7 mouse cellular contexts compared by ENCODE assay signal in genomic region chr4:88035361-88035760, GRCm38 (mm10). TPM values are rescaled to one million over a fixed set of nuclear protein-coding genes. Genes with fewer than 3 reads are reported as not detected.
DNase-seq lines count a peak whose midpoint lies in the region; ATAC-seq and TF ChIP-seq lines count a peak whose summit lies in the region.

No protein-coding gene starts in this region.

- H3K9ac ChIP-seq in forebrain, embryonic 14.5 days (ENCODE audit: low read length) = no peak overlapping the region
- H3K9ac ChIP-seq in hindbrain, embryonic 14.5 days = no peak overlapping the region

- H3K4me1 ChIP-seq in forebrain, embryonic 14.5 days (ENCODE audit: control insufficient read depth, insufficient read depth, low read length) = peaks cover 5% of the 10 kb centered on the region; the same call in 1 of the 2 replicates
- peaks cover 10% of the 10 kb centered on the region for H3K4me1 ChIP-seq in hindbrain, embryonic 14.5 days (replicated peaks; ENCODE audit: control insufficient read depth, insufficient read depth, low read length)

- ATAC-seq in forebrain, embryonic 14.5 days = no peak
- no peak for ATAC-seq in hindbrain, embryonic 14.5 days (ENCODE audit: low FRiP score)

- no peak overlapping the region for H3K27ac ChIP-seq in forebrain, embryonic 14.5 days (ENCODE audit: low read depth, low read length)
- H3K27ac ChIP-seq in hindbrain, embryonic 14.5 days = no peak overlapping the region
- H3K27ac ChIP-seq in left cerebral cortex, adult 2 months = no peak overlapping the region

- H3K27me3 ChIP-seq in forebrain, embryonic 14.5 days (replicated peaks; ENCODE audit: control insufficient read depth, insufficient read depth, low read length) = no peaks in the 10 kb centered on the region
- H3K27me3 ChIP-seq in hindbrain, embryonic 14.5 days (ENCODE audit: control insufficient read depth, insufficient read depth, low read length) = peaks cover 15% of the 10 kb centered on the region

- H3K9me3 ChIP-seq in forebrain, embryonic 14.5 days (replicated peaks; ENCODE audit: control insufficient read depth, low read length) = no peaks in the 10 kb centered on the region
- H3K9me3 ChIP-seq in hindbrain, embryonic 14.5 days (ENCODE audit: control insufficient read depth, low read length) = no peaks in the 10 kb centered on the region

- intact Hi-C loops in left cerebral cortex, adult 2 months (cut with DNase I) = loop anchor here (1.0 to 5.0 kb wide), 4 partner anchors 162 to 507 kb away; no protein-coding TSS in a partner anchor

- 0 out of 2 replicates have a peak overlapping the region, but pooled peaks have one; percentile 2 for H3K4me3 ChIP-seq in forebrain, embryonic 14.5 days (ENCODE audit: low read depth, low read length)
- H3K4me3 ChIP-seq in hindbrain, embryonic 14.5 days (replicated peaks; ENCODE audit: low read length) = no peak overlapping the region; the same call in 1 of the 2 replicates
- no peak overlapping the region for H3K4me3 ChIP-seq in left cerebral cortex, adult 2 months

- no peaks in the 10 kb centered on the region for H3K36me3 ChIP-seq in forebrain, embryonic 14.5 days (ENCODE audit: control insufficient read depth, insufficient read depth, low read length)
- no peaks in the 10 kb centered on the region for H3K36me3 ChIP-seq in hindbrain, embryonic 14.5 days (replicated peaks; ENCODE audit: control insufficient read depth, insufficient read depth)

- H3K4me2 ChIP-seq in forebrain, embryonic 14.5 days (ENCODE audit: low read length) = peak overlapping the region; percentile 54
- peak overlapping the region; percentile 86 for H3K4me2 ChIP-seq in hindbrain, embryonic 14.5 days (replicated peaks)

- peak; percentile 60 for DNase-seq in MN1 (ENCODE audit: low spot score)
- DNase-seq in brain, adult 2 months (ENCODE audit: low read depth, low spot score) = peak; percentile 89
- peak; percentile 91 for DNase-seq in forebrain, embryonic 14.5 days (ENCODE audit: low spot score)
- DNase-seq in hindbrain, embryonic 14.5 days (ENCODE audit: low spot score) = peak; percentile 87
- peak; percentile 25 to 42 for DNase-seq in left cerebral cortex, adult 2 months (ENCODE audit: extremely low spot score in 1 of 2, low spot score in 2 of 2)
- DNase-seq in lung, postnatal 4 days = peak; percentile 36 to 66
- peak; percentile 29 for DNase-seq in skeletal muscle tissue, adult 2 months (ENCODE audit: low read depth, low spot score)

- under 1% methylated on average over 11 of the region's 11 CpGs for WGBS in forebrain, embryonic 14.5 days
- WGBS in hindbrain, embryonic 14.5 days = under 1% methylated on average over 11 of the region's 11 CpGs

- peak; percentile 83 for TF ChIP-seq CTCF in left cerebral cortex, adult 2 months (IDR thresholded peaks at IDR 0.05)

RNA-seq across cellular contexts. Expression of gene Mllt3, which starts 2.2 kb away (rescaled TPM):
- polyA plus RNA-seq in forebrain, embryonic 14.5 days (2014; fragmentation: Nextera tagmentation; extraction: Ambion mirVana) = 95.2 and 108 TPM in 2 replicates
- polyA plus RNA-seq in hindbrain, embryonic 14.5 days (2014; fragmentation: Nextera tagmentation; extraction: Ambion mirVana) = 68.8 and 72.9 TPM in 2 replicates
- total RNA-seq in left cerebral cortex, adult 2 months (2021) = 10 to 100 TPM; 37.1 to 41.7 TPM

RNA-seq across cellular contexts. Expression of gene Focad, which starts 59.1 kb away (rescaled TPM):
- 19.5 and 20.1 TPM in 2 replicates for polyA plus RNA-seq in forebrain, embryonic 14.5 days (2014; fragmentation: Nextera tagmentation; extraction: Ambion mirVana)
- 15.2 and 18.7 TPM in 2 replicates for polyA plus RNA-seq in hindbrain, embryonic 14.5 days (2014; fragmentation: Nextera tagmentation; extraction: Ambion mirVana)
- 10 to 100 TPM; 50.7 to 54.7 TPM for total RNA-seq in left cerebral cortex, adult 2 months (2021)

Comparison
In these comparisons a context has a peak if more than half of its experiments do, and no peak if none do; other contexts are left out.
1. DNase-seq: peak in every context shown above with its lines; median percentile 91 in forebrain, embryonic 14.5 days; 89 in brain, adult 2 months; 87 in hindbrain, embryonic 14.5 days; 60 in MN1; 51 in lung, postnatal 4 days; 34 in left cerebral cortex, adult 2 months; 29 in skeletal muscle tissue, adult 2 months.